ENCODE assay signal across 17 mouse cellular contexts in the genomic region with DNA sequence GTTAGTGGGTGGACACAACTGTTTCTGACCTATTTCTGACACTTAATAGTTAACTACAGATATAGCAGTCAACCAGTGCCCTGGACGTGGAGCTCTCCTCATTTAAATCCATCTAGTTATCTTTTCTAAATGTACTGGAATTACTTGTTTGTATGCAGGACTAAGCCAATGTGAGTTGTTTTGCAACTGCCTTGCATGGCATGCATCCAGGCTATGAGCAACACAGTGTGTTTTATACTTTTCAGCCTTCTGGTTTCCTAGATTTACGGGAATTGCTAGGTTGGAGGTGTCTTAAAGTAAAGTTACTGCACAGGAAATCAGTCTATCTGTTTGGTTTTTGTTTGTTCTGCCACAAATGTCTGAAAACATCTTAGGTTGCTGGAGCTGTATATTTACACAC. TPM values are rescaled to one million over a fixed set of nuclear protein-coding genes. Genes with fewer than 3 reads are reported as not detected.
DNase-seq lines count a peak whose midpoint lies in the region.
"Had no signal": no experiment of that assay in that cellular context is flagged by ENCODE, and none has a peak within 500 bp of the region (broad histone marks: within the 10 kb centered on the region; RNA-seq: fewer than 3 reads in every experiment).

No protein-coding gene starts in this region.

- no peaks in the 10 kb centered on the region for H3K4me1 ChIP-seq in midbrain, embryonic 10.5 days
- H3K4me1 ChIP-seq: forebrain, embryonic 13.5 days had no signal

- H3K36me3 ChIP-seq in midbrain, embryonic 10.5 days, result no peaks in the 10 kb centered on the region
- H3K36me3 ChIP-seq: embryonic facial prominence, embryonic 15.5 days; hindbrain, embryonic 15.5 days; midbrain, embryonic 13.5 days had no signal

- DNase-seq in adrenal gland, adult (ENCODE audit: inconsistent age in 2 of 2, low spot score in 1 of 2), result peak; percentile 33 to 68
- DNase-seq in adrenal gland, postnatal 4 days (ENCODE audit: low spot score in 2 of 2), result no peak
- peak; percentile 12 for DNase-seq in layer of hippocampus, adult 9-11 months
- DNase-seq in layer of hippocampus, postnatal 14 days (ENCODE audit: low spot score in 2 of 2), result no peak
- peak; percentile 31 for DNase-seq in adrenal gland, adult 8-10 months
- DNase-seq in gastrocnemius, postnatal 25 days, result peak; percentile 6
- no peak for DNase-seq in left cerebral cortex, postnatal 36 days (ENCODE audit: low spot score in 2 of 2)
- no peak for DNase-seq in midbrain, embryonic 10.5 days (ENCODE audit: low spot score)
- DNase-seq: cerebellum, adult 11-12 months; kidney, adult 18-20 months; lung, postnatal 4 days had no signal

- H3K4me3 ChIP-seq in midbrain, embryonic 10.5 days, result no peak overlapping the region
- H3K4me3 ChIP-seq: embryonic facial prominence, embryonic 15.5 days; forebrain, embryonic 13.5 days; hindbrain, embryonic 15.5 days; midbrain, embryonic 13.5 days had no signal

- no peaks in the 10 kb centered on the region for H3K27me3 ChIP-seq in midbrain, embryonic 10.5 days (ENCODE audit: low read depth, poor library complexity, severe bottlenecking)
- H3K27me3 ChIP-seq: embryonic facial prominence, embryonic 15.5 days; forebrain, embryonic 13.5 days; hindbrain, embryonic 15.5 days; midbrain, embryonic 13.5 days; Patski had no signal

- intact Hi-C loops in left cerebral cortex, postnatal 36 days (cut with DNase I), result no loop called here

- no peak overlapping the region for H3K27ac ChIP-seq in midbrain, embryonic 10.5 days (replicated peaks)
- H3K27ac ChIP-seq: embryonic facial prominence, embryonic 15.5 days; forebrain, embryonic 13.5 days; hindbrain, embryonic 15.5 days; midbrain, embryonic 13.5 days had no signal

- H3K9me3 ChIP-seq in midbrain, embryonic 10.5 days (replicated peaks), result no peaks in the 10 kb centered on the region
- H3K9me3 ChIP-seq: embryonic facial prominence, embryonic 15.5 days; forebrain, embryonic 13.5 days; hindbrain, embryonic 15.5 days; midbrain, embryonic 13.5 days had no signal

- 81% methylated on average over 2 of the region's 2 CpGs for WGBS in midbrain, embryonic 10.5 days

RNA-seq across cellular contexts. Expression of gene Nxph1, which starts 49.1 kb away (rescaled TPM):
- total RNA-seq in adrenal gland, postnatal 4 days (2021), result 1 to 10 TPM; 3.6 to 4.4 TPM
- 10 to 100 TPM; 40.8 to 44.3 TPM for total RNA-seq in layer of hippocampus, postnatal 14 days (2021)
- under 1 TPM; 0.22 to 0.77 (median 0.39) TPM for total RNA-seq in adrenal gland, adult 8-10 months (2022)
- total RNA-seq in gastrocnemius, postnatal 25 days (2021), result not detected
- 10 to 100 TPM; 38.9 to 39.9 TPM for total RNA-seq in left cerebral cortex, postnatal 36 days (2021)
- polyA plus RNA-seq in midbrain, embryonic 10.5 days (2016; fragmentation: Nextera tagmentation; extraction: Ambion mirVana), result 0.72 and 2.0 TPM in 2 replicates
- polyA plus RNA-seq: liver, embryonic 16.5 days; Patski had no signal

Comparison
In these comparisons a context has a peak if more than half of its experiments do, and no peak if none do; other contexts are left out.
1. DNase-seq: peak in adrenal gland, adult (2 of 2), layer of hippocampus, adult 9-11 months (single experiment), adrenal gland, adult 8-10 months (single experiment) and gastrocnemius, postnatal 25 days (single experiment); none in adrenal gland, postnatal 4 days (0 of 2), layer of hippocampus, postnatal 14 days (0 of 2), left cerebral cortex, postnatal 36 days (0 of 2) and midbrain, embryonic 10.5 days (single experiment).
2. RNA of gene Nxph1, which starts 49.1 kb away (total RNA-seq): 40.8 to 44.3 TPM in layer of hippocampus, postnatal 14 days and 38.9 to 39.9 TPM in left cerebral cortex, postnatal 36 days; 3.6 to 4.4 TPM in adrenal gland, postnatal 4 days, 0.22 to 0.77 TPM in adrenal gland, adult 8-10 months and not detected in gastrocnemius, postnatal 25 days; every median in the first group is over 4 times any median in the second.